Mouse (Mus musculus) brain, embryonic 14.5 days (tissue): ENCODE measurements at regions not wholly inside any gene's neighbourhood (a gene's known extent, or its start where the extent isn't known, plus 50 kb on each side); places are given as distances from the start of the nearest gene placed in this dataset.

ENCODE experiments used
- CTCF ChIP-seq: fragments of 200-500 bp; IDR thresholded peaks from 2 replicates; pipeline ENCODE4 v1.5.1; 2012; ENCODE audit warnings: inconsistent platforms, mild to moderate bottlenecking, moderate library complexity, borderline replicate concordance; ENCODE audit not compliant: insufficient read depth, insufficient read length; ENCODE audit errors: extremely low read depth
- POLR2A ChIP-seq: fragments of 200-500 bp; IDR thresholded peaks from 2 replicates; pipeline ENCODE4 v1.6.1; 2012; ENCODE audit warnings: mild to moderate bottlenecking, inconsistent platforms, borderline replicate concordance; ENCODE audit not compliant: poor library complexity, insufficient read depth, insufficient read length, severe bottlenecking; ENCODE audit errors: extremely low read depth

- TF ChIP-seq POLR2A, result no peak
- TF ChIP-seq CTCF, result no peak
These were observed 726.4 kb upstream of the Sox9 start for GRCm38 (mm10) chr11:112055591-112055990.
